Mouse (Mus musculus) right cerebral cortex, postnatal 25 days (tissue): ENCODE measurements at regions not wholly inside any gene's neighbourhood (a gene's known extent, or its start where the extent isn't known, plus 50 kb on each side); places are given as distances from the start of the nearest gene placed in this dataset.

Experiments
- DNase-seq: peaks from one replicate; pipeline ENCODE4 v3.0.0; 2022

GRCm38 (mm10) chr2:149737837-149738236 lies 91.2 kb upstream of the Syndig1 start:
- no peak for DNase-seq

GRCm38 (mm10) chr2:149739886-149740285 lies 89.1 kb upstream of the Syndig1 start:
- no peak for DNase-seq

- DNase-seq: no peak
These were observed 86.3 kb upstream of the Syndig1 start for GRCm38 (mm10) chr2:149742661-149743060.

DNA sequence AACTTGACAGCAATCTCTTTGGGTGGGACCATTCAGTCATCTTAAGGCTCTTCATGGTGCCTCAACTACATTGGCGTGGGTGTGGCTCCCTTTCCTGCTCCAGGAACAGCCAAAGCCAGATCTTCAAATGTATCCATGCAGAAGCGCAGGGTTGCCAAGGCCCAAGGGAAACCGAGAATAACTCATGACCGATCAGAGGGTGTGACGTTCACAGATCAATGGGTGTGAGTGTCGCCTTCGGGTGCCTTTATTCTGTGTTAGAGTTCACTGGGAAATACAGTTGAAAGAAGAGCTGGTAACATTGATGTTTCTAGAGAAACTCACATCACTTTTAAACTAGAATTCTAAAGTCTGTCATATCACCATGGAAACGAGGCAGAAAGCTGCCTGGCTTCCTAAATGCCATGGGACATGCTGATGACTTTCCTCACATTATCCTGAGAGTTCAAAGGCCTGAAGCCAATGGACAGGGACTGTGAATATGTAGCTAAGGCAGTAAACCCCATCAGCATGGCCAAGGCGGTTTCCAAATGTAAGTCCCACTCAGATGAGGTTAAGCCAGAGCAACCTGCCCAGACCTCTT lies 80.7 kb upstream of the Syndig1 start:
- no peak for DNase-seq

GRCm38 (mm10) chr2:149759151-149759550 lies 69.9 kb upstream of the Syndig1 start:
- no peak for DNase-seq

- DNase-seq: no peak
These were observed 65.1 kb upstream of the Syndig1 start for GRCm38 (mm10) chr2:149763864-149764263.

- no peak for DNase-seq
These were observed 61.0 kb upstream of the Syndig1 start for GRCm38 (mm10) chr2:149768027-149768426.

GRCm38 (mm10) chr2:149768551-149768950 lies 60.5 kb upstream of the Syndig1 start:
- peak; percentile 65 for DNase-seq

DNA sequence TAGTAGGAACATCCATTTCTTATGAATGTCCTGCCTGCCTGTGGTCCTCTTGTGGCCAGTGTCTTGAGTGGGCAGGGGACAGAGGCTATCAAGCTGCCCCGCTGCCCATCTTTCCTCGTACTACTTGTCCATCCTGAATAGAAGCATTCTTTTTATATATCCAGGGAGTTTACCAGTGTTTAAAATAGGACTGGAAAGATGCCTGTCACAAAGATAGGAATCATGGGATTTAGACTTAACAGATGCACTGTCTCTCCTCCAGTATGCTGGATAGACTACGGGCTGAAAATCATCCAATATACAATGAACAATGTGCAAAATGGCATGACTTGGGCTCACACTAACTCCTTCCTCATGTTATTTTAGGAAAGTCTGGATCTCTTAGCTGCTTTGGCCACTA lies 51.7 kb upstream of the Syndig1 start:
- no peak for DNase-seq
